Mouse (Mus musculus) ES-E14 (cell line): ENCODE data around the gene Nuak1. TPM values are rescaled to one million over a fixed set of nuclear protein-coding genes. Genes with fewer than 3 reads are reported as not detected.

Source experiments
- DNase-seq: peaks from one replicate; pipeline ENCODE4 v3.0.0-alpha.2; 2013; ENCODE audit warnings: low read depth, low spot score
- H3K27ac ChIP-seq: 2 replicates; pipeline ENCODE4 v1.5.1; 2012; ENCODE audit warnings: low read depth, mild to moderate bottlenecking, low read length, moderate library complexity, mixed read lengths; ENCODE audit not compliant: poor library complexity, insufficient read depth, severe bottlenecking
- H3K36me3 ChIP-seq: 2 replicates; pipeline ENCODE4 v1.6.1; 2012; ENCODE audit warnings: mild to moderate bottlenecking, low read length, moderate library complexity, mixed read lengths; ENCODE audit not compliant: control insufficient read depth, poor library complexity, insufficient read depth, severe bottlenecking
- H3K4me1 ChIP-seq, 2 experiments: fragments of 150-350 bp in 1 of 2; sonication (generic) in 1 of 2; 2 replicates each; pipeline ENCODE4 v1.6.1; 2012; ENCODE audit warnings: low read length in 2 of 2, mild to moderate bottlenecking in 1 of 2, mixed read lengths in 1 of 2; ENCODE audit not compliant: control insufficient read depth in 2 of 2, insufficient read depth in 2 of 2, poor library complexity in 1 of 2
- H3K4me3 ChIP-seq, 2 experiments: fragments of 150-350 bp in 1 of 2; sonication (generic) in 1 of 2; 2 replicates each; pipeline ENCODE4 v1.5.1; 2012; ENCODE audit warnings: low read length in 2 of 2, low read depth in 1 of 2, mild to moderate bottlenecking in 1 of 2, mixed read lengths in 1 of 2; ENCODE audit not compliant: insufficient read depth in 1 of 2, poor library complexity in 1 of 2, severe bottlenecking in 1 of 2
- H3K9ac ChIP-seq: 2 replicates; pipeline ENCODE4 v1.6.1; 2012; ENCODE audit warnings: low read depth, mild to moderate bottlenecking, low read length, mixed read lengths; ENCODE audit not compliant: poor library complexity, insufficient read depth, severe bottlenecking
- H3K9me3 ChIP-seq: fragments of 150-350 bp; sonication (generic); 2 replicates; pipeline ENCODE4 v1.6.1; 2012; ENCODE audit warnings: low read depth, mild to moderate bottlenecking, low read length; ENCODE audit not compliant: control insufficient read depth, insufficient read depth
- CHD2 ChIP-seq: IDR thresholded peaks from 2 replicates; pipeline ENCODE4 v1.6.1; 2014; ENCODE audit warnings: mild to moderate bottlenecking, low read depth, low read length, inconsistent platforms
- HCFC1 ChIP-seq: IDR thresholded peaks from 2 replicates; pipeline ENCODE4 v1.6.1; 2012; ENCODE audit warnings: low read length, inconsistent platforms, borderline replicate concordance; ENCODE audit not compliant: insufficient read depth
- MAFK ChIP-seq: IDR thresholded peaks from 2 replicates; pipeline ENCODE4 v1.6.1; 2014; ENCODE audit warnings: mild to moderate bottlenecking, low read depth, low read length, inconsistent platforms; ENCODE audit not compliant: insufficient read depth
- ZC3H11A ChIP-seq: IDR thresholded peaks from 2 replicates; pipeline ENCODE4 v1.6.1; 2012; ENCODE audit warnings: low read depth, mild to moderate bottlenecking, inconsistent platforms, low read length, borderline replicate concordance
- ZNF384 ChIP-seq: IDR thresholded peaks from 2 replicates; pipeline ENCODE4 v1.6.1; 2012; ENCODE audit warnings: low read depth, low read length, inconsistent platforms
- in situ Hi-C, 2 experiments: fragments of 600-800 bp; cut with MboI; formaldehyde crosslinking; loops; one replicate each; pipeline ENCODE4 v1.15.1; 2025; ENCODE audit warnings: low sequenced_read_pairs in 2 of 2, inconsistent platforms in 1 of 2; ENCODE audit not compliant: unreplicated experiment in 2 of 2
- total RNA-seq: library from RNA; depleted of rRNA; stranded (reverse); fragments of 300-350 nt; gene quantifications from 2 replicates; pipeline ENCODE4 v1.2.3, GENCODE M21; 2012

The Nuak1 gene
- total RNA-seq, 1 experiment, result 15.1 TPM

GRCm38 (mm10) chr10:84401907-84402371, 38.5 kb downstream of the Nuak1 start:
- in situ Hi-C loops, result no loop called here
- TF ChIP-seq CHD2 (no peak), ZC3H11A (no peak), ZNF384 (no peak), MAFK (no peak), HCFC1 (no peak)
- H3K36me3 ChIP-seq, result no peaks in the 10 kb centered on the region
- no peak for DNase-seq
- no peaks in the 10 kb centered on the region for H3K9me3 ChIP-seq
- H3K4me3 ChIP-seq, result no peak overlapping the region
- H3K27ac ChIP-seq, result no peak overlapping the region
- H3K4me1 ChIP-seq, result peaks cover 0 to 3% of the 10 kb centered on the region in 2 experiments; a peak in 1 of 4 replicates
- H3K9ac ChIP-seq, result no peak overlapping the region

GRCm38 (mm10) chr10:84401189-84401588, 39.2 kb downstream of the Nuak1 start:
- no peaks in the 10 kb centered on the region for H3K9me3 ChIP-seq
- H3K36me3 ChIP-seq, result no peaks in the 10 kb centered on the region
- DNase-seq, result no peak
- H3K4me3 ChIP-seq, result no peak overlapping the region
- no peak overlapping the region for H3K27ac ChIP-seq
- in situ Hi-C loops, result no loop called here
- TF ChIP-seq CHD2 (no peak), HCFC1 (no peak), MAFK (no peak), ZC3H11A (no peak), ZNF384 (no peak)
- peaks cover 0 to 3% of the 10 kb centered on the region in 2 experiments; a peak in 1 of 4 replicates for H3K4me1 ChIP-seq
- H3K9ac ChIP-seq, result no peak overlapping the region

- Histone ChIP-seq H3K4me3 (no peak overlapping the region), H3K9me3 (no peaks in the 10 kb centered on the region), H3K4me1 (peaks cover 0 to 2% of the 10 kb centered on the region in 2 experiments; a peak in 1 of 4 replicates), H3K27ac (no peak overlapping the region), H3K9ac (no peak overlapping the region), H3K36me3 (no peaks in the 10 kb centered on the region)
- DNase-seq, result no peak
- TF ChIP-seq HCFC1 (no peak), CHD2 (no peak), ZC3H11A (no peak), ZNF384 (no peak), MAFK (no peak)
- in situ Hi-C loops, result no loop called here
These were observed 40.2 kb downstream of the Nuak1 start for GRCm38 (mm10) chr10:84400037-84400681.

- no peaks in the 10 kb centered on the region for H3K36me3 ChIP-seq
- no peak overlapping the region for H3K9ac ChIP-seq
- H3K4me1 ChIP-seq, result peaks cover 0 to 1% of the 10 kb centered on the region in 2 experiments; a peak in 1 of 4 replicates
- DNase-seq, result no peak
- no peak overlapping the region for H3K27ac ChIP-seq
- TF ChIP-seq ZNF384 (no peak), ZC3H11A (no peak), CHD2 (no peak), HCFC1 (no peak), MAFK (no peak)
- no peak overlapping the region for H3K4me3 ChIP-seq
- in situ Hi-C loops, result no loop called here
- no peaks in the 10 kb centered on the region for H3K9me3 ChIP-seq
These were observed 43.1 kb downstream of the Nuak1 start for GRCm38 (mm10) chr10:84397276-84397675.
